Mouse (Mus musculus): ENCODE results near the gene Ppp1r1c. TPM values are rescaled to one million over a fixed set of nuclear protein-coding genes. Genes with fewer than 3 reads are reported as not detected.

Ppp1r1c gene
- polyA plus RNA-seq, 1 experiment from 2014 or later: 8.0 TPM

- no peaks in the 10 kb centered on the region for H3K4me1 ChIP-seq (ENCODE audit: control insufficient read depth, insufficient read depth, low read length)
- no peak overlapping the region for H3K4me2 ChIP-seq (ENCODE audit: low read depth, low read length)
- H3K36me3 ChIP-seq (ENCODE audit: control insufficient read depth, insufficient read depth, low read length): no peaks in the 10 kb centered on the region
- H3K4me3 ChIP-seq (ENCODE audit: low read depth, low read length): no peak overlapping the region
- ATAC-seq (ENCODE audit: low read depth): no peak
- no peaks in the 10 kb centered on the region for H3K9me3 ChIP-seq (ENCODE audit: control insufficient read depth, low read length)
- no peaks in the 10 kb centered on the region for H3K27me3 ChIP-seq (ENCODE audit: control insufficient read depth, insufficient read depth, low read length)
- WGBS: 82% methylated on average over 4 of the region's 4 CpGs
- no peak overlapping the region for H3K9ac ChIP-seq (replicated peaks; ENCODE audit: low read depth, low read length)
- no peak overlapping the region for H3K27ac ChIP-seq (ENCODE audit: low read depth, low read length)
Observed at GRCm38 (mm10) chr2:79683258-79683657, 24.3 kb upstream of the Ppp1r1c start.

- ATAC-seq (ENCODE audit: low read depth): no peak
- no peaks in the 10 kb centered on the region for H3K9me3 ChIP-seq (ENCODE audit: control insufficient read depth, low read length)
- H3K4me3 ChIP-seq (ENCODE audit: low read depth, low read length): no peak overlapping the region
Observed at GRCm38 (mm10) chr2:79690838-79691237, 16.7 kb upstream of the Ppp1r1c start.

GRCm38 (mm10) chr2:79695190-79695589 lies 12.4 kb upstream of the Ppp1r1c start:
- no peak for ATAC-seq (ENCODE audit: low read depth)
- H3K4me2 ChIP-seq (ENCODE audit: low read depth, low read length): no peak overlapping the region
- 78% methylated on average over 4 of the region's 4 CpGs for WGBS
- H3K9me3 ChIP-seq (ENCODE audit: control insufficient read depth, low read length): no peaks in the 10 kb centered on the region
- H3K36me3 ChIP-seq (ENCODE audit: control insufficient read depth, insufficient read depth, low read length): no peaks in the 10 kb centered on the region
- H3K4me3 ChIP-seq (ENCODE audit: low read depth, low read length): no peak overlapping the region
- H3K27ac ChIP-seq (ENCODE audit: low read depth, low read length): no peak overlapping the region
- H3K4me1 ChIP-seq (ENCODE audit: control insufficient read depth, insufficient read depth, low read length): no peaks in the 10 kb centered on the region
- H3K27me3 ChIP-seq (ENCODE audit: control insufficient read depth, insufficient read depth, low read length): no peaks in the 10 kb centered on the region
- no peak overlapping the region for H3K9ac ChIP-seq (replicated peaks; ENCODE audit: low read depth, low read length)

More at GRCm38 (mm10) chr2:79690838-79691237, 16.7 kb upstream of the Ppp1r1c start:
- H3K36me3 ChIP-seq (ENCODE audit: control insufficient read depth, insufficient read depth, low read length): no peaks in the 10 kb centered on the region
- H3K27me3 ChIP-seq (ENCODE audit: control insufficient read depth, insufficient read depth, low read length): no peaks in the 10 kb centered on the region
- no peak overlapping the region for H3K4me2 ChIP-seq (ENCODE audit: low read depth, low read length)
- no peak overlapping the region for H3K27ac ChIP-seq (ENCODE audit: low read depth, low read length)
- WGBS: 82% methylated on average over 3 of the region's 3 CpGs
- no peak overlapping the region for H3K9ac ChIP-seq (replicated peaks; ENCODE audit: low read depth, low read length)
- no peaks in the 10 kb centered on the region for H3K4me1 ChIP-seq (ENCODE audit: control insufficient read depth, insufficient read depth, low read length)

- H3K36me3 ChIP-seq (ENCODE audit: control insufficient read depth, insufficient read depth, low read length): no peaks in the 10 kb centered on the region
- H3K9ac ChIP-seq (replicated peaks; ENCODE audit: low read depth, low read length): no peak overlapping the region
- no peak for ATAC-seq (ENCODE audit: low read depth)
- H3K4me3 ChIP-seq (ENCODE audit: low read depth, low read length): no peak overlapping the region
- H3K27me3 ChIP-seq (ENCODE audit: control insufficient read depth, insufficient read depth, low read length): no peaks in the 10 kb centered on the region
- no peaks in the 10 kb centered on the region for H3K4me1 ChIP-seq (ENCODE audit: control insufficient read depth, insufficient read depth, low read length)
- no peak overlapping the region for H3K4me2 ChIP-seq (ENCODE audit: low read depth, low read length)
- WGBS: 89% methylated on average over 12 of the region's 12 CpGs
- no peak overlapping the region for H3K27ac ChIP-seq (ENCODE audit: low read depth, low read length)
- H3K9me3 ChIP-seq (ENCODE audit: control insufficient read depth, low read length): no peaks in the 10 kb centered on the region
Observed at GRCm38 (mm10) chr2:79695939-79696338, 11.6 kb upstream of the Ppp1r1c start.

- Histone ChIP-seq H3K4me3 (ENCODE audit: low read depth, low read length) (no peak overlapping the region), H3K27me3 (ENCODE audit: control insufficient read depth, insufficient read depth, low read length) (no peaks in the 10 kb centered on the region), H3K4me2 (ENCODE audit: low read depth, low read length) (no peak overlapping the region), H3K9ac (replicated peaks; ENCODE audit: low read depth, low read length) (no peak overlapping the region), H3K36me3 (ENCODE audit: control insufficient read depth, insufficient read depth, low read length) (no peaks in the 10 kb centered on the region), H3K9me3 (ENCODE audit: control insufficient read depth, low read length) (no peaks in the 10 kb centered on the region), H3K27ac (ENCODE audit: low read depth, low read length) (no peak overlapping the region), H3K4me1 (ENCODE audit: control insufficient read depth, insufficient read depth, low read length) (no peaks in the 10 kb centered on the region)
- 89% methylated on average over 10 of the region's 10 CpGs for WGBS
- ATAC-seq (ENCODE audit: low read depth): no peak
Observed at GRCm38 (mm10) chr2:79696478-79697230, 10.9 kb upstream of the Ppp1r1c start.

GRCm38 (mm10) chr2:79698166-79698565 lies 9.4 kb upstream of the Ppp1r1c start:
- no peaks in the 10 kb centered on the region for H3K27me3 ChIP-seq (ENCODE audit: control insufficient read depth, insufficient read depth, low read length)
- no peak overlapping the region for H3K9ac ChIP-seq (replicated peaks; ENCODE audit: low read depth, low read length)
- no peak overlapping the region for H3K4me3 ChIP-seq (ENCODE audit: low read depth, low read length)
- H3K4me1 ChIP-seq (ENCODE audit: control insufficient read depth, insufficient read depth, low read length): no peaks in the 10 kb centered on the region
- ATAC-seq (ENCODE audit: low read depth): no peak
- no peak overlapping the region for H3K27ac ChIP-seq (ENCODE audit: low read depth, low read length)
- H3K4me2 ChIP-seq (ENCODE audit: low read depth, low read length): no peak overlapping the region
- H3K36me3 ChIP-seq (ENCODE audit: control insufficient read depth, insufficient read depth, low read length): no peaks in the 10 kb centered on the region
- WGBS: 81% methylated on average over 2 of the region's 2 CpGs
- no peaks in the 10 kb centered on the region for H3K9me3 ChIP-seq (ENCODE audit: control insufficient read depth, low read length)

GRCm38 (mm10) chr2:79704773-79705172 lies 2.8 kb upstream of the Ppp1r1c start:
- Histone ChIP-seq H3K27me3 (ENCODE audit: control insufficient read depth, insufficient read depth, low read length) (no peaks in the 10 kb centered on the region), H3K9ac (replicated peaks; ENCODE audit: low read depth, low read length) (no peak overlapping the region), H3K9me3 (ENCODE audit: control insufficient read depth, low read length) (no peaks in the 10 kb centered on the region), H3K27ac (ENCODE audit: low read depth, low read length) (no peak overlapping the region), H3K36me3 (ENCODE audit: control insufficient read depth, insufficient read depth, low read length) (no peaks in the 10 kb centered on the region), H3K4me3 (ENCODE audit: low read depth, low read length) (no peak overlapping the region), H3K4me1 (ENCODE audit: control insufficient read depth, insufficient read depth, low read length) (no peaks in the 10 kb centered on the region), H3K4me2 (ENCODE audit: low read depth, low read length) (no peak overlapping the region)
- ATAC-seq (ENCODE audit: low read depth): no peak
- WGBS: 86% methylated on average over 2 of the region's 2 CpGs

- Histone ChIP-seq H3K27me3 (ENCODE audit: control insufficient read depth, insufficient read depth, low read length) (no peaks in the 10 kb centered on the region), H3K4me3 (ENCODE audit: low read depth, low read length) (no peak overlapping the region), H3K36me3 (ENCODE audit: control insufficient read depth, insufficient read depth, low read length) (no peaks in the 10 kb centered on the region), H3K9me3 (ENCODE audit: control insufficient read depth, low read length) (no peaks in the 10 kb centered on the region), H3K4me1 (ENCODE audit: control insufficient read depth, insufficient read depth, low read length) (no peaks in the 10 kb centered on the region), H3K4me2 (ENCODE audit: low read depth, low read length) (no peak overlapping the region), H3K9ac (replicated peaks; ENCODE audit: low read depth, low read length) (no peak overlapping the region), H3K27ac (ENCODE audit: low read depth, low read length) (no peak overlapping the region)
- 85% methylated on average over 3 of the region's 3 CpGs for WGBS
- ATAC-seq (ENCODE audit: low read depth): no peak
Observed at GRCm38 (mm10) chr2:79713662-79714091, 6.1 kb downstream of the Ppp1r1c start.

GRCm38 (mm10) chr2:79714745-79715144 lies 7.2 kb downstream of the Ppp1r1c start:
- Histone ChIP-seq H3K4me3 (ENCODE audit: low read depth, low read length) (no peak overlapping the region), H3K9me3 (ENCODE audit: control insufficient read depth, low read length) (no peaks in the 10 kb centered on the region), H3K4me1 (ENCODE audit: control insufficient read depth, insufficient read depth, low read length) (no peaks in the 10 kb centered on the region), H3K36me3 (ENCODE audit: control insufficient read depth, insufficient read depth, low read length) (no peaks in the 10 kb centered on the region), H3K9ac (replicated peaks; ENCODE audit: low read depth, low read length) (no peak overlapping the region), H3K27ac (ENCODE audit: low read depth, low read length) (no peak overlapping the region), H3K27me3 (ENCODE audit: control insufficient read depth, insufficient read depth, low read length) (no peaks in the 10 kb centered on the region), H3K4me2 (ENCODE audit: low read depth, low read length) (no peak overlapping the region)
- 77% methylated on average over 6 of the region's 6 CpGs for WGBS
- no peak for ATAC-seq (ENCODE audit: low read depth)
